Mouse (Mus musculus) spleen, adult 2 months (tissue): ENCODE measurements around the gene Ltbp2. TPM values are rescaled to one million over a fixed set of nuclear protein-coding genes. Genes with fewer than 3 reads are reported as not detected.

Experiments
- DNase-seq, 2 experiments: peaks; one replicate each; pipeline versions ENCODE4 v3.0.0 to v3.0.0-alpha.2; 2012 to 2021; ENCODE audit warnings: low spot score in 2 of 2, low read depth in 1 of 2
- H3K27ac ChIP-seq: fragments of 200-500 bp; 2 replicates; pipeline ENCODE4 v1.5.1; 2012; ENCODE audit warnings: low read length, inconsistent platforms; ENCODE audit not compliant: insufficient read depth
- H3K27me3 ChIP-seq: fragments of 200-500 bp; 2 replicates; pipeline ENCODE4 v1.6.1; 2012; ENCODE audit warnings: mild to moderate bottlenecking, moderate library complexity, low read length, inconsistent platforms; ENCODE audit not compliant: control insufficient read depth, insufficient read depth
- H3K36me3 ChIP-seq: fragments of 200-500 bp; 2 replicates; pipeline ENCODE4 v1.6.1; 2012; ENCODE audit warnings: mild to moderate bottlenecking, low read length, inconsistent platforms; ENCODE audit not compliant: control insufficient read depth, insufficient read depth
- H3K4me1 ChIP-seq: fragments of 200-500 bp; 2 replicates; pipeline ENCODE4 v1.6.1; 2011; ENCODE audit warnings: inconsistent platforms; ENCODE audit not compliant: control insufficient read depth, insufficient read depth, insufficient read length
- H3K4me3 ChIP-seq: fragments of 200-500 bp; 2 replicates; pipeline ENCODE4 v1.5.1; 2011; ENCODE audit warnings: mild to moderate bottlenecking, inconsistent platforms; ENCODE audit not compliant: insufficient read depth, insufficient read length; ENCODE audit errors: extremely low read depth
- CTCF ChIP-seq: fragments of 200-500 bp; IDR thresholded peaks from 2 replicates; pipeline ENCODE4 v1.5.1; 2011; ENCODE audit warnings: mild to moderate bottlenecking, inconsistent platforms; ENCODE audit not compliant: insufficient read depth, insufficient read length, insufficient replicate concordance; ENCODE audit errors: extremely low read depth
- POLR2A ChIP-seq: fragments of 200-500 bp; IDR thresholded peaks from 2 replicates; pipeline ENCODE4 v1.6.1; 2011; ENCODE audit warnings: low read depth, low read length, inconsistent platforms
- WGBS: fragments of 180-500 bp; shearing (Covaris S2); methylation state at CpG from one replicate; pipeline ENCODE4 v1.1.7; 2018; 5-methylcytosine and 5-hydroxymethylcytosine counted together
- polyA plus RNA-seq: library from polyadenylated mRNA; depleted of rRNA; stranded (reverse); fragments of >200 nt; gene quantifications from 2 replicates; pipeline ENCODE4 v1.2.3, GENCODE M21; 2012

Ltbp2 gene
- polyA plus RNA-seq, 1 experiment: 20.1 TPM

DNA sequence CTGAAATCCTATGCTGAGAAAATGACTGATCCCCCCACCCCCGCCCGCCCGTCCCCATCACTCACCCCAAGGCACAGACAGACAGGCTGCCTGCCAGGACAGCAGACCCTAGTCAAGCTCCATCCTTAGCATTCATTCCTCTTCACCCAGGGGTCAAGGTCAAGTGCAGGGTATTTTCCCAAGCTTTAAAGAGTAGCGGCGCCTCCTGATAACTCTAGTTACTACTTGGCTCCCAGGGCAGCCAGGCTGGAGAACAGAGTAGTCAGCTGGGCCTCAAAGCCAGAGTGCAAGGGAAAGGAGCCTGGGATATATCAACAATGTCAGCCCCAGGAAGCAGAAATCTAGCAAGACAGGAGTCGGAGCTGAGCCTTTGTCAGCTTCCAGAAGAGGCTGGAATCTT lies 19.9 kb upstream of the Ltbp2 start:
- no peak for DNase-seq
- 90% methylated on average over 6 of the region's 6 CpGs for WGBS
- no peak overlapping the region for H3K4me3 ChIP-seq
- no peaks in the 10 kb centered on the region for H3K27me3 ChIP-seq
- H3K4me1 ChIP-seq: no peaks in the 10 kb centered on the region
- H3K36me3 ChIP-seq: no peaks in the 10 kb centered on the region
- H3K27ac ChIP-seq: no peak overlapping the region
- no peak for TF ChIP-seq CTCF
- TF ChIP-seq POLR2A: no peak

GRCm38 (mm10) chr12:84893648-84894628 lies 17.6 kb upstream of the Ltbp2 start:
- Histone ChIP-seq H3K27ac (no peak overlapping the region), H3K27me3 (no peaks in the 10 kb centered on the region), H3K36me3 (no peaks in the 10 kb centered on the region), H3K4me3 (no peak overlapping the region), H3K4me1 (no peaks in the 10 kb centered on the region)
- DNase-seq: no peak
- no peak for TF ChIP-seq CTCF
- no peak for TF ChIP-seq POLR2A
- WGBS: 63% methylated on average over 9 of the region's 9 CpGs

DNA sequence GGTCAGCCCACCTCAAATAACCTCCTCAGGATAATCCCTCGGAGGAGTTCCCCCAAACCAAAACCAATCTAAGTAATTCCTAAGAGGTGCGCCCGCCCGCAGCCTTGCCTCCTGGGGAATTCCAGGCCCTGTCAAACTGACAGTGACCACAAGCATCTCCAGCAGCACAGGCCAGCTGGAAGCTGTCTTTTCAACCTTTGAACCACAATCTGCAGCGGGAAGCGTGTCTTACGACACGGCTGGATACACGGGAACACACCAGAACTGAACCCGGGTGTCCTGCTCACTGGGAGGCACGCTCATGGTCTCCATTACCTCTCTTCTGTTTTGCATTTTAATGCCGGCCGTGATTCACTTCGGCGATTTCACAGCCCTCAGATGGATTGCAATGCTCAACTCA lies 14.0 kb upstream of the Ltbp2 start:
- no peaks in the 10 kb centered on the region for H3K4me1 ChIP-seq
- no peak overlapping the region for H3K4me3 ChIP-seq
- TF ChIP-seq CTCF (no peak), POLR2A (no peak)
- no peaks in the 10 kb centered on the region for H3K36me3 ChIP-seq
- DNase-seq: no peak
- no peaks in the 10 kb centered on the region for H3K27me3 ChIP-seq
- H3K27ac ChIP-seq: no peak overlapping the region
- 80% methylated on average over 15 of the region's 15 CpGs for WGBS

- DNase-seq: no peak
- no peaks in the 10 kb centered on the region for H3K4me1 ChIP-seq
- 58% methylated on average over 11 of the region's 11 CpGs for WGBS
- no peak overlapping the region for H3K4me3 ChIP-seq
- H3K27ac ChIP-seq: no peak overlapping the region
- H3K27me3 ChIP-seq: no peaks in the 10 kb centered on the region
- H3K36me3 ChIP-seq: no peaks in the 10 kb centered on the region
- TF ChIP-seq CTCF (no peak), POLR2A (no peak)
Observed at GRCm38 (mm10) chr12:84885107-84885876, 9.0 kb upstream of the Ltbp2 start.

DNA sequence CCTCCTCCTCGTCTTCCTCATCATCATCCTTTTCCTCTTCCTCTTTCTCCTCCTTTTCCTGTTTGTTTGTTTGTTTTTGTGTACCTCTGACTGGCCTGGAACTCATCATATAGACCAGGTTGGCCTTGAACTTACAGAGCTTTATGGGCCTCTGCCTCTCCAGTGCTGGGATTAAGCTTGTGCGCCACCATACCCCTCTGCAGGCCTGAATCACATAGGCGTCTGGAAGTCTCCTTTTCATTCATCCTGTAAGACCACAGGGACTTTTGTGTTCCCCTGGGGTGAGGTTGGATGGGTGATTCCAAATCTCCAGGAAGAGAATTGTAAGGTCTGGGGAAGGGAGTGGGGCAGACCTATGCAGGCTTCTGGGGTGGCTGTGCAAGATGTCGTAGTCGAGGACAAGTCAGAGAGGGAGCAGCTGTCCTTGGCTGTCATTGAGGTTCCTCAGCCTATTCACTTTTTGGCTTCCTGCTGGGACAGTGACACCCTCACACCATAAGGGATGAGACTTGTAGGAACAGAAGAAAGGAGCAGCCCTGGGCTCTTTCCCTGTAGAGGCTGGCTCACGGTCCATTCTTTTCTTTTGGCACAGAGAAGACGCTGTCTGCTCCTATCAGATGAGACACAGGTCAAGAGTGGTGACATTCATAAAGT lies 8.2 kb upstream of the Ltbp2 start:
- no peaks in the 10 kb centered on the region for H3K27me3 ChIP-seq
- WGBS: 78% methylated on average over 7 of the region's 7 CpGs
- H3K4me3 ChIP-seq: no peak overlapping the region
- H3K27ac ChIP-seq: no peak overlapping the region
- TF ChIP-seq CTCF (no peak), POLR2A (no peak)
- no peak for DNase-seq
- no peaks in the 10 kb centered on the region for H3K4me1 ChIP-seq
- H3K36me3 ChIP-seq: no peaks in the 10 kb centered on the region

- no peaks in the 10 kb centered on the region for H3K4me1 ChIP-seq
- no peak overlapping the region for H3K4me3 ChIP-seq
- H3K27me3 ChIP-seq: no peaks in the 10 kb centered on the region
- DNase-seq: no peak
- WGBS: 89% methylated on average over 4 of the region's 4 CpGs
- H3K36me3 ChIP-seq: no peaks in the 10 kb centered on the region
- TF ChIP-seq CTCF: no peak
- TF ChIP-seq POLR2A: no peak
- H3K27ac ChIP-seq: no peak overlapping the region
Observed at GRCm38 (mm10) chr12:84882796-84883195, 6.5 kb upstream of the Ltbp2 start.
